Mouse (Mus musculus) layer of hippocampus, adult 2 months (tissue): ENCODE data around the gene Larp6. TPM values are rescaled to one million over a fixed set of nuclear protein-coding genes. Genes with fewer than 3 reads are reported as not detected.

Source experiments
- DNase-seq, 2 experiments: peaks; one replicate each; pipeline ENCODE4 v3.0.0; 2022; ENCODE audit warnings: low spot score in 2 of 2
- H3K27ac ChIP-seq: fragments of 200-600 bp; 2 replicates; pipeline ENCODE4 v1.8.1; 2022
- H3K4me3 ChIP-seq: fragments of 200-600 bp; 2 replicates; pipeline ENCODE4 v1.8.1; 2022; ENCODE audit warnings: mild to moderate bottlenecking
- CTCF ChIP-seq: fragments of 200-600 bp; conservative IDR thresholded peaks from 2 replicates; pipeline ENCODE4 v1.8.1; 2022; ENCODE audit warnings: antibody characterized with exemption, mild to moderate bottlenecking, moderate library complexity
- total RNA-seq, 2 experiments: library from RNA; stranded (reverse); gene quantifications; 2 replicates each; pipeline ENCODE4 v1.2.3; 2021

The Larp6 gene
- total RNA-seq, 2 experiments from 2014 or later: 37.9 to 39.2 TPM

GRCm38 (mm10) chr9:60693986-60694385 is 18.8 kb upstream of the Larp6 start:
- peak in 1 of 2 experiments; percentile 62 for DNase-seq
- TF ChIP-seq CTCF: peak; percentile 71
- H3K27ac ChIP-seq: no peak overlapping the region
- H3K4me3 ChIP-seq: no peak overlapping the region

- H3K4me3 ChIP-seq: no peak overlapping the region
- no peak for DNase-seq
- peak overlapping the region; percentile 44; the same call in 1 of the 2 replicates for H3K27ac ChIP-seq
- 0 out of 2 replicates have a peak, but pooled peaks have one; percentile 7 for TF ChIP-seq CTCF
Observed at GRCm38 (mm10) chr9:60696271-60696985, 16.4 kb upstream of the Larp6 start.

DNA sequence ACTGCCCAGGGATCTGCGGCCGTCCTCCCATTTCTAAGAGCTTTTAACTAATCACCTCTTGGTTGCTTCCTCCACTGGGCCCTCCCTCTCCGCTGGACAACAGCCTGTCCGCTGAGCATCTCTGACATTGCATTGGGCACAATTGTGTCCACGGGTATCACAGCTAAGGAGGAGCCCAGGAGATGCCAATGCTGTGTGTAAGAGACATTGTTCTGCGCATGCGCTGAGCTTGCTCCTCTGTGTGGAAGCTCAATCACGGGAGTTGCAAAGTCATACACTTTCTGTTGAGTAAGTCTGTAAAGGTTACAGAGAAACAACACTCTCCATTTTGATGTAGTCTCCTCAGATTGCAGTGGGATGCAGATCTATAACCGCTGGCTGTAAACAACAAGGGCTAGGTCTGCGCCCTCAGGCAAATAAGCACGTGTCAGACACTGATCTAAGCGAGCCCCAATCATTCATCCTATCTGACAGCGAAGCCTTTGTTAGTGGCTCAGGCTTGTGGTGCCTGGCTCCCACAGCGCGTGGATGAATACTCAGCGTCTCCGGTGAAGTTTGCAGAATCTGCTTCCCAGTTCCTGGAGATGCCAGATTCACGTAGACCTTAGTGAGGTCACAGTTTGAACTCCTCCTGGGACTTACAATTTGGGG is 13.1 kb upstream of the Larp6 start:
- no peak for TF ChIP-seq CTCF
- Histone ChIP-seq H3K4me3 (no peak overlapping the region), H3K27ac (peak overlapping the region; percentile 81)
- DNase-seq: no peak

DNA sequence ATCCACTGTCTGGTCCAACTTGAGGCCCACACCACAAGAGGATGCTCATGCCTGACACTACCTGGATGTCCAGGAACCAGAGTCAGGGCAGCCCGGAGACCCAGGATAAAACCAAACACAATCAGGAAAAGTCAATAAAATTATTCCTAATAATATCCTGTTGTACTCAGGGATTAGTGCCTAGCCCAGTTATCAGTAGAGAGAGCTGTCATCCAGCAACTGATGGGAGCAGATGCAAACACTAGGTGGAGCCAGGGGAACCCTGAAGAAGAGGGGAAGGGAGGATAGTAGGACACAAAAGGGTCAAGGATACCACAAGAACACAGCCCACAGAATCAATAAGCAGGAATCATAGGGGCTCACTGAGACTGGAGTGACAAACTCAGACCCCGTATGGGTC is 5.2 kb upstream of the Larp6 start:
- Histone ChIP-seq H3K4me3 (no peak overlapping the region), H3K27ac (no peak overlapping the region)
- no peak for DNase-seq
- TF ChIP-seq CTCF: peak; percentile 58

GRCm38 (mm10) chr9:60708606-60709005 is 4.2 kb upstream of the Larp6 start:
- TF ChIP-seq CTCF: no peak
- no peak overlapping the region for H3K27ac ChIP-seq
- H3K4me3 ChIP-seq: no peak overlapping the region
- DNase-seq: no peak

GRCm38 (mm10) chr9:60709721-60710120 is 3.1 kb upstream of the Larp6 start:
- H3K4me3 ChIP-seq: no peak overlapping the region
- no peak for TF ChIP-seq CTCF
- H3K27ac ChIP-seq: no peak overlapping the region
- no peak for DNase-seq

DNA sequence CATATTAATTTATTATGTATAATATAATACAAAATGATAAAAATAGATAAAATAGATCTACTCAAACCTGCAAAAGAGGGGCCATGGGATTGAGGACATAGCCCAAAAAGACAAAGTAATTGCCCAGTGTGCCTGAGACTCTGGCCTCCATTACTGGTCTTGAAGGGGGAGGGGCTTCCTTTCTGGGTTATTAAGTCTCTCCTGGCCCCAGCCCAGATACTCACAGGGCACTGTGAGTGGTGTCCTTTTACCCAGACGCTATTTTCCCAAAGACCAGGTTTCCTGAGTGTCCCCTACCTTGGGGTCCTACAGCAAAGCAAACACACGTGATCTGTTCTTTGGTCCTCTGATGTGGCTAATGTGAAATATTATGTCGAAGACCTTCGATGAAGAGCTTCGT is 778 bp upstream of the Larp6 start:
- peak overlapping the region; percentile 92; the same call in 1 of the 2 replicates for H3K4me3 ChIP-seq
- no peak for TF ChIP-seq CTCF
- DNase-seq: no peak
- H3K27ac ChIP-seq: peak overlapping the region; percentile 100

DNA sequence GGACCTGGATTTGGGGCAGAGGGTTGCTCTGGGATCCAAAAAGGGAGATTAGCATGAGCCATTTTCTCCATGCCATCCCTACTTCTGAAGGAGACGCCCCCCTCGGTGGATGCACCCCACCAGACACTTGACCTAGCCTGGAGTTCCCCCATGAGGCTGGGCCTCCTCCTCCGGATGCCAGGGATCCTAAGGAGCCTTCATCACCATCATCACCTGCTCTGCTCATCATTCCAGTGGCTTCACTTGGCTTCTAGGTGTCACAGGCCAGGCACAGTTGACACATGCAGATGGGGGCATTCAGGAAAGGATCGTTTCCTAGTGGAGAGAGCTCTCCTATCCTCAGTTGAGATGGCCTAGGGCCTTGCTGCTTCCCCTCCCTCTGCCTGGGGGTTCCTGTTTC is 827 bp downstream of the Larp6 start:
- Histone ChIP-seq H3K4me3 (peak overlapping the region; percentile 92), H3K27ac (peak overlapping the region; percentile 100)
- TF ChIP-seq CTCF: no peak
- DNase-seq: no peak

DNA sequence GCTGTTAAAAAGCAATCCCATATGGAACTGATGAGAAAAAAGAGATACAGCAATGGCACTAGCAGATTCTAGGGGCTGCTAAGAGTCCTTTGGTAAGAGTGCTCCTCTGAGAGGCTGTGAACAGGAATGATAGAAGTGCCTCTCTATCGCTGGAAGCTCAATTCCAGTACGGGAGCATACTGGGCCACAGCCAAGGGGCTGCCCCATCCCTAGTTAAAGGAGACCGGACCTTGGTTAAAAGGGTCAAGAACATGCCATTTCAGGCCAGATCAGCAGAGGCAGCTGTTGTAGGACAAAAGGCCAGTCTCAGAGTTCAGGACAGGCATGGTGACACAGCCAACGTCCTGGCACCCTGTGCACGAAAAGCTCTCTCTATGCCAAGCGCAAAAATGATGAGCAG is 1.4 kb downstream of the Larp6 start:
- peak overlapping the region; percentile 92 for H3K4me3 ChIP-seq
- peak in 1 of 2 experiments; percentile 28 for DNase-seq
- no peak for TF ChIP-seq CTCF
- H3K27ac ChIP-seq: peak overlapping the region; percentile 100

GRCm38 (mm10) chr9:60715271-60715670 is 2.5 kb downstream of the Larp6 start:
- H3K27ac ChIP-seq: peak overlapping the region; percentile 100
- no peak for TF ChIP-seq CTCF
- DNase-seq: no peak
- H3K4me3 ChIP-seq: peak overlapping the region; percentile 92

DNA sequence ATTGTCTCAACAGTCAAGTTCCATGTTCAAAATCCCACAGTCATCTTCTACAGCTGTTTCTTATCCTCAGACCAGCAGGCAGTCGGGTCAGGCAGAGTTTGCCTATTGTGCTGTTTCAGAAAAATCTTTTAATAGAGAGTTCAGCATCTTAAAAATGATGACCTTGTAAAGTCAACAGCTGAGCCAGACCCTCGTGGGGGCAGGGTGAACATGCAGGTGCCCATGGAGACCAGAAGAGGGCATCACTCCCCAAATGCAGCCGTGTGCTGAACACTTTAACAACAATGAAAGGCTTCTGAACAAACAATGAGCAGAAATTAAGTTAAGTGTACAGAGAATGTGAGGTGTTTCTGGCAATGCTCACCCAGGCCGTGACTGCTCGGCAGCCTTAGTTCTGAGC is 3.0 kb downstream of the Larp6 start:
- H3K4me3 ChIP-seq: no peak overlapping the region; the same call in 1 of the 2 replicates
- peak overlapping the region; percentile 100; the same call in 1 of the 2 replicates for H3K27ac ChIP-seq
- TF ChIP-seq CTCF: peak; percentile 74
- no peak for DNase-seq

GRCm38 (mm10) chr9:60718284-60718683 is 5.5 kb downstream of the Larp6 start:
- peak in 1 of 2 experiments; percentile 62 for DNase-seq
- Histone ChIP-seq H3K4me3 (no peak overlapping the region), H3K27ac (no peak overlapping the region)
- peak; percentile 89 for TF ChIP-seq CTCF

DNA sequence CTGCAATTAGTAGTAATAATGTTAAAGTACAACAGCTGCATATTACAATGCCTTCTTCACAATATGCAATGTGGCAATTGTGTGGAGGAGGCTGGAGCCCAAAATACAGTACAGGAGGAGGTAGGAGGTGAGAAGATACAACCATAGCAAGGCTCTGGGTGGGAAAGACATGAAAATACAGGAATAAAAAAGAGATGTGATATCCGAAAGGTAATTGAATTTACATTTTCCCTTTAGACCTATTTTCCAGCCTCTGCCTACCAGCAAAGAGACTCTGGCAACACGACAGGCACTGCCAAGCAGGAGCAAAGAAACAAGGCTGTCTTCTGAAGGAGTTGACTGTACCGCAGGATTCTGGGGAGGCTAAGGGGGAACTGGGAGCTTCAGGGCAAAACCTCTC is 6.9 kb downstream of the Larp6 start:
- H3K4me3 ChIP-seq: no peak overlapping the region
- DNase-seq: no peak
- TF ChIP-seq CTCF: no peak
- H3K27ac ChIP-seq: peak overlapping the region; percentile 39; the same call in 1 of the 2 replicates

- H3K27ac ChIP-seq: no peak overlapping the region
- no peak for DNase-seq
- H3K4me3 ChIP-seq: no peak overlapping the region
- TF ChIP-seq CTCF: no peak
Observed at GRCm38 (mm10) chr9:60724968-60725367, 12.2 kb downstream of the Larp6 start.
